Mouse (Mus musculus): ENCODE measurements around the gene Pecam1.
"Not testable (repeated sequence)": the region's sequence is repeated elsewhere in the genome, so short reads cannot be mapped to it uniquely, and the experiment has no call there.

GRCm38 (mm10) chr11:106618768-106619167 is 131.7 kb downstream of the Pecam1 start:
- not testable (repeated sequence) for TF ChIP-seq CTCF, EP300 (IDR thresholded peaks at IDR 0.05)

All from lung, postnatal 0 days (tissue).